ENCODE assay signal across 8 mouse cellular contexts in the genomic region with DNA sequence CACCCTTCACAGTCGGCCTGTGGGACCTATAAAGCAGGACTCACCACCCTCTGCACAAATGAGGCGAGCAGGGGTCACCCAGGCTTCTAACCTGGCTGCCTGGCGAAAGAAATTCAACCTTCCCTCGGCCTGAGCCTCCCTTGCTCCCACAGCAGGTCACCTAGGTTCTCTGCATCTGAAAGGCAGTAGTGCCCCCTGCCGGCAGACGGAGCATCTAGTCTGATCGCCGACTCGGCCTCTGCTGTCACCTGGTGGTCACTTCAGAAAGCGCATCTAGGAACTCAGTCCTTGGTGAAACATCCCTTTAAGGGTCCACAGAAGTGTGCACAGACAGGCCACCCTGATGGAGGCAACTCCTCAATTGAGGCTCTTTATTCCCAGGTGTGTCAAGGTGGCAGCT. TPM values are rescaled to one million over a fixed set of nuclear protein-coding genes. Genes with fewer than 3 reads are reported as not detected.
DNase-seq lines count a peak whose midpoint lies in the region; ATAC-seq and TF ChIP-seq lines count a peak whose summit lies in the region.

No protein-coding gene starts in this region.

- DNase-seq in adrenal gland, postnatal 36 days = peak; percentile 83 to 90
- DNase-seq in heart, embryonic 10.5 days (ENCODE audit: low spot score) = peak; percentile 92
- peak; percentile 77 to 80 for DNase-seq in lung, adult 18-20 months
- peak; percentile 93 for DNase-seq in stomach, postnatal 0 days (ENCODE audit: low spot score)

- H3ac ChIP-seq in C2C12 (ENCODE audit: control insufficient read depth, insufficient read length, low read depth) = no peak overlapping the region

- no peak for TF ChIP-seq EP300 in stomach, postnatal 0 days (optimal IDR thresholded peaks at IDR 0.05)

- peaks cover 11% of the 10 kb centered on the region for H3K4me1 ChIP-seq in embryonic facial prominence, embryonic 13.5 days
- peaks cover 17% of the 10 kb centered on the region for H3K4me1 ChIP-seq in heart, embryonic 10.5 days
- H3K4me1 ChIP-seq in kidney, embryonic 16.5 days (ENCODE audit: insufficient read depth, low read length) = 0 out of 2 replicates have a peak, but pooled peaks cover 4% of the 10 kb centered on the region
- H3K4me1 ChIP-seq in neural tube, embryonic 14.5 days (ENCODE audit: control insufficient read depth, insufficient read depth, low read length) = no peaks in the 10 kb centered on the region
- peaks cover 6% of the 10 kb centered on the region; the same call in 1 of the 2 replicates for H3K4me1 ChIP-seq in stomach, postnatal 0 days (replicated peaks; ENCODE audit: control insufficient read depth, insufficient read depth)

- WGBS in embryonic facial prominence, embryonic 13.5 days = 4% methylated on average over 10 of the region's 10 CpGs
- WGBS in heart, embryonic 10.5 days = 5% methylated on average over 10 of the region's 10 CpGs
- WGBS in kidney, embryonic 16.5 days = 2% methylated on average over 10 of the region's 10 CpGs
- 8% methylated on average over 10 of the region's 10 CpGs for WGBS in neural tube, embryonic 14.5 days
- WGBS in stomach, postnatal 0 days = 5% methylated on average over 10 of the region's 10 CpGs

- no peak overlapping the region for H3K4me3 ChIP-seq in C2C12 (ENCODE audit: insufficient read depth, poor library complexity, severe bottlenecking)
- no peak overlapping the region for H3K4me3 ChIP-seq in embryonic facial prominence, embryonic 13.5 days
- H3K4me3 ChIP-seq in heart, embryonic 10.5 days = no peak overlapping the region
- H3K4me3 ChIP-seq in kidney, embryonic 16.5 days (ENCODE audit: low read length) = no peak overlapping the region
- H3K4me3 ChIP-seq in neural tube, embryonic 14.5 days (ENCODE audit: low read depth, low read length) = no peak overlapping the region
- H3K4me3 ChIP-seq in stomach, postnatal 0 days (ENCODE audit: low read depth, low read length) = no peak overlapping the region

- peak overlapping the region; percentile 22; the same call in 1 of the 2 replicates for H3K4me2 ChIP-seq in embryonic facial prominence, embryonic 13.5 days
- H3K4me2 ChIP-seq in kidney, embryonic 16.5 days (replicated peaks; ENCODE audit: low read depth, low read length) = peak overlapping the region; percentile 5; the same call in 1 of the 2 replicates
- no peak overlapping the region for H3K4me2 ChIP-seq in neural tube, embryonic 14.5 days (ENCODE audit: low read depth, low read length)
- no peak overlapping the region for H3K4me2 ChIP-seq in stomach, postnatal 0 days (replicated peaks; ENCODE audit: low read depth)

- H3K9me3 ChIP-seq in embryonic facial prominence, embryonic 13.5 days = no peaks in the 10 kb centered on the region
- H3K9me3 ChIP-seq in heart, embryonic 10.5 days = no peaks in the 10 kb centered on the region
- no peaks in the 10 kb centered on the region for H3K9me3 ChIP-seq in kidney, embryonic 16.5 days (ENCODE audit: low read length)
- H3K9me3 ChIP-seq in neural tube, embryonic 14.5 days (ENCODE audit: control insufficient read depth, low read length) = no peaks in the 10 kb centered on the region
- no peaks in the 10 kb centered on the region for H3K9me3 ChIP-seq in stomach, postnatal 0 days (ENCODE audit: control insufficient read depth, low read length)

- no peaks in the 10 kb centered on the region for H3K27me3 ChIP-seq in C2C12 (ENCODE audit: control insufficient read depth, insufficient read depth, insufficient read length)
- H3K27me3 ChIP-seq in embryonic facial prominence, embryonic 13.5 days = no peaks in the 10 kb centered on the region
- peaks cover 29% of the 10 kb centered on the region for H3K27me3 ChIP-seq in heart, embryonic 10.5 days (ENCODE audit: insufficient read depth, poor library complexity, severe bottlenecking)
- H3K27me3 ChIP-seq in kidney, embryonic 16.5 days (ENCODE audit: insufficient read depth, low read length) = no peaks in the 10 kb centered on the region
- no peaks in the 10 kb centered on the region for H3K27me3 ChIP-seq in neural tube, embryonic 14.5 days (ENCODE audit: control insufficient read depth, insufficient read depth, low read length)
- H3K27me3 ChIP-seq in stomach, postnatal 0 days (ENCODE audit: control insufficient read depth, insufficient read depth, low read length) = no peaks in the 10 kb centered on the region

- H3K36me3 ChIP-seq in C2C12 (ENCODE audit: control insufficient read depth, insufficient read depth) = no peaks in the 10 kb centered on the region
- no peaks in the 10 kb centered on the region for H3K36me3 ChIP-seq in embryonic facial prominence, embryonic 13.5 days
- H3K36me3 ChIP-seq in heart, embryonic 10.5 days = no peaks in the 10 kb centered on the region
- no peaks in the 10 kb centered on the region for H3K36me3 ChIP-seq in kidney, embryonic 16.5 days (ENCODE audit: insufficient read depth, low read length)
- no peaks in the 10 kb centered on the region for H3K36me3 ChIP-seq in neural tube, embryonic 14.5 days (ENCODE audit: control insufficient read depth, insufficient read depth, low read length)
- H3K36me3 ChIP-seq in stomach, postnatal 0 days (ENCODE audit: control insufficient read depth, insufficient read depth, low read length) = no peaks in the 10 kb centered on the region

- no peak overlapping the region for H3K9ac ChIP-seq in embryonic facial prominence, embryonic 13.5 days
- H3K9ac ChIP-seq in kidney, embryonic 16.5 days (replicated peaks; ENCODE audit: low read length) = no peak overlapping the region
- no peak overlapping the region for H3K9ac ChIP-seq in neural tube, embryonic 14.5 days (replicated peaks; ENCODE audit: low read depth, low read length)
- H3K9ac ChIP-seq in stomach, postnatal 0 days (ENCODE audit: low read length) = no peak overlapping the region

- no peaks in the 10 kb centered on the region for H3K79me3 ChIP-seq in C2C12 (ENCODE audit: low read depth)

- no peaks in the 10 kb centered on the region for H3K79me2 ChIP-seq in C2C12 (ENCODE audit: control insufficient read depth, insufficient read depth)

- TF ChIP-seq CTCF in C2C12 (IDR thresholded peaks at IDR 0.05; ENCODE audit: control insufficient read depth, insufficient read depth, insufficient read length) = peak; percentile 100
- peak; percentile 100 for TF ChIP-seq CTCF in stomach, postnatal 0 days (IDR thresholded peaks at IDR 0.05; ENCODE audit: low read depth)

- ATAC-seq in embryonic facial prominence, embryonic 13.5 days (ENCODE audit: insufficient number of reproducible peaks, insufficient read depth, low FRiP score, low TSS enrichment, low read depth) = no peak
- ATAC-seq in kidney, embryonic 16.5 days (ENCODE audit: low FRiP score, low TSS enrichment) = peak; percentile 61
- ATAC-seq in neural tube, embryonic 14.5 days (ENCODE audit: low read depth) = peak; percentile 35; the same call in 1 of the 2 replicates
- ATAC-seq in stomach, postnatal 0 days (ENCODE audit: low FRiP score, low TSS enrichment) = peak; percentile 65

- H3K27ac ChIP-seq in embryonic facial prominence, embryonic 13.5 days = no peak overlapping the region
- no peak overlapping the region for H3K27ac ChIP-seq in heart, embryonic 10.5 days
- no peak overlapping the region for H3K27ac ChIP-seq in kidney, embryonic 16.5 days (ENCODE audit: low read length)
- no peak overlapping the region for H3K27ac ChIP-seq in neural tube, embryonic 14.5 days (ENCODE audit: low read depth, low read length)
- no peak overlapping the region for H3K27ac ChIP-seq in stomach, postnatal 0 days (replicated peaks)

RNA-seq across cellular contexts. Expression of a gene that starts 24.4 kb away (rescaled TPM):
- 1,136 TPM for polyA plus RNA-seq in C2C12 (2012; fragmentation: generic; extraction: Trizol)
- total RNA-seq in adrenal gland, postnatal 36 days (2021) = 1,000 to 10,000 TPM; 1,327 to 1,427 TPM
- polyA plus RNA-seq in embryonic facial prominence, embryonic 13.5 days (2015; fragmentation: Nextera tagmentation; extraction: Ambion mirVana) = 1,424 and 1,667 TPM in 2 replicates
- 1,444 and 1,503 TPM in 2 replicates for polyA plus RNA-seq in heart, embryonic 10.5 days (2016; fragmentation: Nextera tagmentation; extraction: Ambion mirVana)
- polyA plus RNA-seq in kidney, embryonic 16.5 days (2015; fragmentation: Nextera tagmentation; extraction: Ambion mirVana) = 1,403 and 1,568 TPM in 2 replicates
- polyA plus RNA-seq in neural tube, embryonic 14.5 days (2014; fragmentation: Nextera tagmentation; extraction: Ambion mirVana) = 1,262 and 1,333 TPM in 2 replicates
- polyA plus RNA-seq in stomach, postnatal 0 days (2015; fragmentation: Nextera tagmentation; extraction: Ambion mirVana) = 1,487 and 1,495 TPM in 2 replicates

RNA-seq across cellular contexts. Expression of a gene that starts 25.6 kb away (rescaled TPM):
- not detected for polyA plus RNA-seq in C2C12 (2012; fragmentation: generic; extraction: Trizol)
- not detected for total RNA-seq in adrenal gland, postnatal 36 days (2021)
- 0.20 and 0.25 TPM in 2 replicates for polyA plus RNA-seq in embryonic facial prominence, embryonic 13.5 days (2015; fragmentation: Nextera tagmentation; extraction: Ambion mirVana)
- not detected in 2 replicates for polyA plus RNA-seq in heart, embryonic 10.5 days (2016; fragmentation: Nextera tagmentation; extraction: Ambion mirVana)
- polyA plus RNA-seq in kidney, embryonic 16.5 days (2015; fragmentation: Nextera tagmentation; extraction: Ambion mirVana) = not detected in 2 replicates
- polyA plus RNA-seq in neural tube, embryonic 14.5 days (2014; fragmentation: Nextera tagmentation; extraction: Ambion mirVana) = not detected in 2 replicates
- 0.10 and 0.12 TPM in 2 replicates for polyA plus RNA-seq in stomach, postnatal 0 days (2015; fragmentation: Nextera tagmentation; extraction: Ambion mirVana)

RNA-seq across cellular contexts. Expression of a gene that starts 34.5 kb away (rescaled TPM):
- polyA plus RNA-seq in C2C12 (2012; fragmentation: generic; extraction: Trizol) = 0.04 TPM
- not detected for total RNA-seq in adrenal gland, postnatal 36 days (2021)
- polyA plus RNA-seq in embryonic facial prominence, embryonic 13.5 days (2015; fragmentation: Nextera tagmentation; extraction: Ambion mirVana) = 161 and 186 TPM in 2 replicates
- polyA plus RNA-seq in heart, embryonic 10.5 days (2016; fragmentation: Nextera tagmentation; extraction: Ambion mirVana) = 0.17 and 0.19 TPM in 2 replicates
- polyA plus RNA-seq in kidney, embryonic 16.5 days (2015; fragmentation: Nextera tagmentation; extraction: Ambion mirVana) = 0.30 and 0.32 TPM in 2 replicates
- polyA plus RNA-seq in neural tube, embryonic 14.5 days (2014; fragmentation: Nextera tagmentation; extraction: Ambion mirVana) = 0.22 TPM in 1 of 2 replicates, not detected in the other
- polyA plus RNA-seq in stomach, postnatal 0 days (2015; fragmentation: Nextera tagmentation; extraction: Ambion mirVana) = 46.4 and 63.4 TPM in 2 replicates

RNA-seq across cellular contexts. Expression of a gene that starts 38.9 kb away (rescaled TPM):
- polyA plus RNA-seq in C2C12 (2012; fragmentation: generic; extraction: Trizol) = not detected
- total RNA-seq in adrenal gland, postnatal 36 days (2021) = not detected
- 1.2 TPM in 1 of 2 replicates, not detected in the other for polyA plus RNA-seq in embryonic facial prominence, embryonic 13.5 days (2015; fragmentation: Nextera tagmentation; extraction: Ambion mirVana)
- polyA plus RNA-seq in heart, embryonic 10.5 days (2016; fragmentation: Nextera tagmentation; extraction: Ambion mirVana) = not detected in 2 replicates
- not detected in 2 replicates for polyA plus RNA-seq in kidney, embryonic 16.5 days (2015; fragmentation: Nextera tagmentation; extraction: Ambion mirVana)
- polyA plus RNA-seq in neural tube, embryonic 14.5 days (2014; fragmentation: Nextera tagmentation; extraction: Ambion mirVana) = not detected in 2 replicates
- polyA plus RNA-seq in stomach, postnatal 0 days (2015; fragmentation: Nextera tagmentation; extraction: Ambion mirVana) = 52.0 and 84.7 TPM in 2 replicates

RNA-seq across cellular contexts. Expression of a gene that starts 46.6 kb away (rescaled TPM):
- 0.21 TPM for polyA plus RNA-seq in C2C12 (2012; fragmentation: generic; extraction: Trizol)
- not detected for total RNA-seq in adrenal gland, postnatal 36 days (2021)
- polyA plus RNA-seq in embryonic facial prominence, embryonic 13.5 days (2015; fragmentation: Nextera tagmentation; extraction: Ambion mirVana) = 0.33 and 0.45 TPM in 2 replicates
- not detected in 2 replicates for polyA plus RNA-seq in heart, embryonic 10.5 days (2016; fragmentation: Nextera tagmentation; extraction: Ambion mirVana)
- not detected in 2 replicates for polyA plus RNA-seq in kidney, embryonic 16.5 days (2015; fragmentation: Nextera tagmentation; extraction: Ambion mirVana)
- not detected in 2 replicates for polyA plus RNA-seq in neural tube, embryonic 14.5 days (2014; fragmentation: Nextera tagmentation; extraction: Ambion mirVana)
- polyA plus RNA-seq in stomach, postnatal 0 days (2015; fragmentation: Nextera tagmentation; extraction: Ambion mirVana) = 2.1 and 4.0 TPM in 2 replicates

Comparison
In these comparisons a context has a peak if more than half of its experiments do, and no peak if none do; other contexts are left out.
1. H3K4me2 ChIP-seq: peak in embryonic facial prominence, embryonic 13.5 days (single experiment) and kidney, embryonic 16.5 days (single experiment); none in neural tube, embryonic 14.5 days (single experiment) and stomach, postnatal 0 days (single experiment).
2. RNA of a gene that starts 34.5 kb away (polyA plus RNA-seq): 161 to 186 TPM in embryonic facial prominence, embryonic 13.5 days and 46.4 to 63.4 TPM in stomach, postnatal 0 days; 0.30 to 0.32 TPM in kidney, embryonic 16.5 days, 0.17 to 0.19 TPM in heart, embryonic 10.5 days, 0.22 TPM in neural tube, embryonic 14.5 days and 0.04 TPM in C2C12 (single experiment); every median in the first group is over 10 times any median in the second.
3. Peak in every context shown above with its lines, with median percentiles within 50 percentile points of each other: DNase-seq.